Mouse (Mus musculus) heart, postnatal 4 days (tissue): ENCODE measurements around the gene Olfr971. TPM values are rescaled to one million over a fixed set of nuclear protein-coding genes. Genes with fewer than 3 reads are reported as not detected.
"Not testable (repeated sequence)": the region's sequence is repeated elsewhere in the genome, so short reads cannot be mapped to it uniquely, and the experiment has no call there.

Experiments used
- DNase-seq: peaks from one replicate; pipeline ENCODE4 v3.0.0; 2021
- total RNA-seq, 2 experiments: library from RNA; stranded (reverse); gene quantifications; 2 replicates each; pipeline ENCODE4 v1.2.3; 2021

Olfr971 gene
- not detected for total RNA-seq

DNA sequence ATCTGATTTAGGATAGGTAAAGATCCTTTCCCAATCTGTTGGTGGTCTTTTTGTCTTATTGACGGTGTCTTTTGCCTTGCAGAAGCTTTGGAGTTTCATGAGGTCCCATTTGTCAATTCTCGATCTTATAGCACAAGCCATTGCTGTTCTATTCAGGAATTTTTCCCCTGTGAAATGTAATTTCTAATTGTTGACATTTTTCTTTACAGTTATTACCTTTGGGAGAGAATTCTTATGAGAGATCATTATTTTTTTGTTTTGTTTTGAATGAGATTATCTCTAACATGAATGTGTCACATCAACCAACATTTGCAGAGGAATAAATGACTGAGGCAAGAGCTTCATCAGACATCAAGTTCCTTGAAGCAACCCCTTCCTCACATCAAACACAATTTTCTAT, at the start of gene Olfr971:
Olfr971 (plus strand) TSS at position 301 of the 400 bp plus-strand sequence.
- not testable (repeated sequence) for DNase-seq

DNA sequence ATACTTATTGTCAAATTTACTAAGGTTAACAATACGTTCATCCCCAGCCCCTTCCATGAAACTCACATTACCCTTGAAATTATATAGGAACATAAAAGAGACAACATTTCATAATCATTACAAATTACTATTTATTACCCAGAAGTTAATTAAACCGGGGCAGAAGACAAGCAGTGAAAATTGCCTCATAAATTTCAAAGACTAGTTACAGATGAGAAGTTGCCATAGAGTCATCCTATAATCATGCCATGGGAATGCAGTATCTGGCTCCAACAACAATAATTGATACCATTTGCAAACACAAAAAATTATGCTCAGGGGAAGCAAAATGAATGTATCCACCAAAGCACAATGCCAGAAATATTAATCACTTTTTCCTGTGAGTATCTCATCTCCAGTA, 46.1 kb upstream of the Olfr971 start, which contains the start of gene Olfr969:
Olfr969 (plus strand) TSS at position 388 of the 400 bp plus-strand sequence.
- no peak for DNase-seq

DNA sequence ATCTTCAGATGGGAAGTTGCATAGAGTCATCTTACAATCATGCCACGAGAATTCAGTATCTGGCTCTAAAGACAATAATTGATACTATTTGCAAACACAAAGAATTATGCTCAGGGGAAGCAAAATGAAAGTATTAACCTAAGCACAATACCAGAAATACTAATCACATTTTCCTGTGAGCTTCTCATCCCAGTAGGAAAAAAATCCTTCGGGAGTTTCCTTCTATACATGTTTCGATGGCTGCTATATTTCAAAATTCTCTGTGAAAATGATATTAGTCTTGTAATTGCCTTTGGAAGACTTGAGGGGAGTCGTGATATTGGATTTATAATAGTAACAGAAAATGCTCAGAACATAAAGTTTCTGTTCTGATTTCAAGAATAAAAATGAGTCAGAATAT, 28.1 kb upstream of the Olfr971 start, which contains the start of gene Olfr970:
Olfr970 (plus strand) TSS at position 301 of the 400 bp plus-strand sequence.
- no peak for DNase-seq

DNA sequence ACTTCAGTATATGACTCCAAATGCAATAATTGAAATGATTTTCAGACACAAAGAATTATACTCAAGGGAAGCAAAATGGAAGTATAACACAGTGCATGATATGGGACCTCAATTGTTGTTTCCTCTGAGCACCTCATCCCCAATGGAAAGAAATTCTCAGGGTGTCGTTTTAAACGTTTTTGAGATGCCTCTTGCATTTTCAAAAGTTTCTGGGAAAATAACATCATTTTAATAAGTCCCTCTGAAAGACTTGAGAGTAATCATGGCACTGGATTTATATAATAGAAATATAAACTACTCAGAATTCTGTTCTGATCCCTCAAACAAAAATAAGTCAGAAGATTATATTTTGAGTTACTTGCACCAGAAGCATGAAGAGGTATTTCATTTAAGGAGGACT, 29.4 kb downstream of the Olfr971 start, which contains the start of gene Olfr972:
Olfr972 (plus strand) TSS at position 301 of the 400 bp plus-strand sequence.
- no peak for DNase-seq

DNA sequence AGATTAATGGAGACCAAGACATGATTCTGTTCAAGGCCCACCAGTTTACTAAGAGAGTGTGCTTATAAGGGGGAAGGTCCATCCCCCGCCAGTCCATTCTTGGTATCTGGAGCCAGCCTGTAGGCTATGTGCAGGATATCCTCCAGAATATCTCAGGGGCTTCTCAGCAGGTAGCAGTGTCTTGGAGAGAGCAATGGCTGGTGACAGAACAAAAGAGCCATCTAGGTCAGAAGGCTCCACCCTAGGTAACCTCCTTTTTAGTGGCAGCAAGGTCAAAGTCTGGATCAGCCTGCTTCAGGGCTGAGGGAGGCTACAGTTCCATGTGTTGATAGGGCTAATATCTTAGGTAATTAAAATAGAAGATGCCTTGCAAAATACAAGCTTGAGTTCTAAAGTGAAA, 35.3 kb downstream of the Olfr971 start:
- not testable (repeated sequence) for DNase-seq

DNA sequence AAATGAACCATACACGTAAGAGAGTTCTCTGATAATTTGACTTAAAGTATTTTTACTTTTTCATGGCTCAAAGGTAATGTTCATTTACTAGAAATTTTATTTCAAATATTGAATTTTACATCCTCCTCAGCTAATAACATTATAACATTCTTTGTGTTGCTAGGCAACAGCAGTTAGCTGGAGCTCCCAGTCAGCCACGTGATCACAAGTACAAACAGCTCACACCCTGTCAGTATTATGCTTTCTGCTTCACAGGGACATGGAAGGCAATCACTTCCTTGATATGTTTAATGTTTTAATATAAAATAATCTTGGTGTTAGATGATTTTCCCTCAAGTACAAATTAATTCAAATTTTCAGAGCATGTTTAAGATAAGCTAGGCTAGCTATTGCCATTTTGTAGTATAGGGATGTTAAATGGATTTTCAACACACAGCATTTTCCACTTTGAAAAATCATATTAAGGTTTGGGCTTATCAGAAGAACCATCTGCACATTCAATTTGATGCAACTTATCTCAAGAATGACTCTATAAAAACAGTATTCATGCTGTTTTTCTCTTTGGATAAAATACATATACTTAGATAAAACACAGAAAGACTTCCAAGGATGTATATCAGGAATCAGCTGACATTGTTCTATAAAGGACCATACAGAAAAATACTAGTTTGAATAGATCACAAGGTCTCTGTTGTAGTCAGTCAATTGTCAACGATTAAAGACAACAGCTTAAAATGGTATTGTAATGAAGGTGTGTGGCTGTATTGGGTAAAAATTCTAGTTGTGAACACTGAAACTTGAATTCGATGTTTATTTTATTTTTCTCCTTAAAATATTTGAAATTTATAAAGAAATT, 41.1 kb downstream of the Olfr971 start:
- DNase-seq, result not testable (repeated sequence)

Other genes with a start within 250 kb of the Olfr971 start
- gene AW551984, start 232.5 kb upstream of the Olfr971 start, total RNA-seq, result 1 to 10 TPM; 7.8 to 8.0 TPM
- gene Olfr148, start 226.2 kb upstream of the Olfr971 start, total RNA-seq, result not detected
- not detected for gene Olfr960, start 215.5 kb upstream of the Olfr971 start, total RNA-seq
- not detected for gene Olfr961, start 191.8 kb upstream of the Olfr971 start, total RNA-seq
- not detected for gene Olfr963, start 169.7 kb upstream of the Olfr971 start, total RNA-seq
- gene Olfr149, start 129.8 kb upstream of the Olfr971 start, total RNA-seq, result not detected
- not detected for gene Olfr965, start 125.5 kb upstream of the Olfr971 start, total RNA-seq
- gene Olfr150, start 105.9 kb upstream of the Olfr971 start, total RNA-seq, result not detected
- not detected for gene Olfr967, start 90.6 kb upstream of the Olfr971 start, total RNA-seq
- not detected for gene Olfr968, start 53.6 kb upstream of the Olfr971 start, total RNA-seq
- gene Olfr969, start 45.9 kb upstream of the Olfr971 start, total RNA-seq, result not detected
- gene Olfr970, start 28.0 kb upstream of the Olfr971 start, total RNA-seq, result not detected
- gene Olfr972, start 29.5 kb downstream of the Olfr971 start, total RNA-seq, result not detected
- not detected for gene Olfr229, start 70.5 kb downstream of the Olfr971 start, total RNA-seq
- gene Olfr974, start 100.6 kb downstream of the Olfr971 start, total RNA-seq, result not detected
- gene Olfr975, start 115.2 kb downstream of the Olfr971 start, total RNA-seq, result not detected
- gene Olfr976, start 124.3 kb downstream of the Olfr971 start, total RNA-seq, result not detected
- not detected for gene Olfr978, start 155.2 kb downstream of the Olfr971 start, total RNA-seq
- not detected for gene Olfr979, start 166.6 kb downstream of the Olfr971 start, total RNA-seq
- not detected for gene Olfr980, start 172.7 kb downstream of the Olfr971 start, total RNA-seq
- gene Olfr981, start 184.6 kb downstream of the Olfr971 start, total RNA-seq, result not detected
- gene Olfr982, start 237.0 kb downstream of the Olfr971 start, total RNA-seq, result not detected